Mouse (Mus musculus) CH12.LX (cell line): Measurements from ENCODE around the gene Epha5.

Experiments used
- CHD2 ChIP-seq: IDR thresholded peaks from 2 replicates; pipeline ENCODE4 v1.6.1; 2011; ENCODE audit warnings: low read length, improper control_type of control experiment
- CTCF ChIP-seq, 2 experiments: IDR thresholded peaks in 1 of 2; conservative IDR thresholded peaks in 1 of 2; 2 replicates each; pipeline ENCODE4 v1.5.1; 2011 to 2012; ENCODE audit warnings: low read depth in 2 of 2, low read length in 2 of 2, improper control_type of control experiment in 1 of 2, inconsistent platforms in 1 of 2, mild to moderate bottlenecking in 1 of 2, moderate library complexity in 1 of 2
- EP300 ChIP-seq: IDR thresholded peaks from 2 replicates; pipeline ENCODE4 v1.6.1; 2011; ENCODE audit warnings: low read length, improper control_type of control experiment
- ETS1 ChIP-seq: conservative IDR thresholded peaks from 2 replicates; pipeline ENCODE4 v1.6.1; 2012; ENCODE audit warnings: low read depth, mild to moderate bottlenecking, inconsistent platforms, low read length, improper control_type of control experiment, moderate library complexity
- NRF1 ChIP-seq: IDR thresholded peaks from 2 replicates; pipeline ENCODE4 v1.6.1; 2014; ENCODE audit warnings: low read depth, mild to moderate bottlenecking, inconsistent platforms, low read length, improper control_type of control experiment, moderate library complexity
- POLR2A ChIP-seq: IDR thresholded peaks from 2 replicates; pipeline ENCODE4 v1.6.1; 2011; ENCODE audit warnings: low read depth, mild to moderate bottlenecking, improper control_type of control experiment, low read length
- UBTF ChIP-seq: IDR thresholded peaks from 2 replicates; pipeline ENCODE4 v1.6.1; 2012; ENCODE audit warnings: low read depth, mild to moderate bottlenecking, inconsistent platforms, low read length, improper control_type of control experiment, moderate library complexity
- ZMIZ1 ChIP-seq: IDR thresholded peaks from 2 replicates; pipeline ENCODE4 v1.6.1; 2012; ENCODE audit warnings: low read depth, mild to moderate bottlenecking, inconsistent platforms, low read length, improper control_type of control experiment

GRCm38 (mm10) chr5:84070976-84071375 lies 346.2 kb downstream of the Epha5 start:
- TF ChIP-seq EP300 (no peak), ETS1 (no peak), CHD2 (no peak), CTCF (conservative IDR thresholded peaks at IDR 0.05 in 1 of 2, IDR thresholded peaks at IDR 0.05 in 1 of 2; ENCODE audit: low read depth in 2 of 2, low read length in 2 of 2) (no peak), NRF1 (no peak), POLR2A (no peak), ZMIZ1 (no peak), UBTF (no peak)
